Mouse (Mus musculus): ENCODE data around the gene Slc8a2. TPM values are rescaled to one million over a fixed set of nuclear protein-coding genes. Genes with fewer than 3 reads are reported as not detected.
A peak's percentile ranks its signal among the peaks of the same experiment; 100 is the strongest.

Slc8a2 gene
- polyA plus RNA-seq, 1 experiment from 2014 or later: 0.49 TPM

DNA sequence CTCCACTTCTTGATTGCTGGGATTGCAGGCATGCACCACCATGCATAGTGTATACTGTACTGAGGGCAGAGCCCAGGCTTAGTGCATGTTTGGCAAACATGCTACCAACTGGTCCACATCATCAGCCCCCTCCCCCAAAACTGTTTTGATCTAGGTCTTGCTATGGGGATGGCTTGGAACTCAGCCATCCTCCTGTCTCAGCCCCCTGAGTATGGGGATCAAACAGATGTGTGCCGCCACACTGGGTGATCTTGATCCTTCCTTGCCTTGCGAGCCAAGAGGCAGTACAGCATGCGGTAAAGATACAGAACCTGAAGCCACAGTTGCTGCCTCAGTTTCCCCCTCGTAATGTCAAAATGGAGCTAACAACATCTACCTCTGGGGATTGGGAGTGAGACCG, 727 bp upstream of the Slc8a2 start:
- 63% methylated on average over 5 of the region's 5 CpGs for WGBS
- 0 out of 2 replicates have a peak overlapping the region, but pooled peaks have one; percentile 90 for H3K4me2 ChIP-seq (replicated peaks)
- no peaks in the 10 kb centered on the region for H3K27me3 ChIP-seq
- peaks cover 33% of the 10 kb centered on the region for H3K4me1 ChIP-seq
- ATAC-seq (ENCODE audit: insufficient number of reproducible peaks, insufficient read depth, low FRiP score, low TSS enrichment): no peak
- H3K9ac ChIP-seq: no peak overlapping the region
- no peak overlapping the region for H3K4me3 ChIP-seq
- no peaks in the 10 kb centered on the region for H3K9me3 ChIP-seq
- peak overlapping the region; percentile 86; the same call in 1 of the 2 replicates for H3K27ac ChIP-seq
- peaks cover 29% of the 10 kb centered on the region for H3K36me3 ChIP-seq

DNA sequence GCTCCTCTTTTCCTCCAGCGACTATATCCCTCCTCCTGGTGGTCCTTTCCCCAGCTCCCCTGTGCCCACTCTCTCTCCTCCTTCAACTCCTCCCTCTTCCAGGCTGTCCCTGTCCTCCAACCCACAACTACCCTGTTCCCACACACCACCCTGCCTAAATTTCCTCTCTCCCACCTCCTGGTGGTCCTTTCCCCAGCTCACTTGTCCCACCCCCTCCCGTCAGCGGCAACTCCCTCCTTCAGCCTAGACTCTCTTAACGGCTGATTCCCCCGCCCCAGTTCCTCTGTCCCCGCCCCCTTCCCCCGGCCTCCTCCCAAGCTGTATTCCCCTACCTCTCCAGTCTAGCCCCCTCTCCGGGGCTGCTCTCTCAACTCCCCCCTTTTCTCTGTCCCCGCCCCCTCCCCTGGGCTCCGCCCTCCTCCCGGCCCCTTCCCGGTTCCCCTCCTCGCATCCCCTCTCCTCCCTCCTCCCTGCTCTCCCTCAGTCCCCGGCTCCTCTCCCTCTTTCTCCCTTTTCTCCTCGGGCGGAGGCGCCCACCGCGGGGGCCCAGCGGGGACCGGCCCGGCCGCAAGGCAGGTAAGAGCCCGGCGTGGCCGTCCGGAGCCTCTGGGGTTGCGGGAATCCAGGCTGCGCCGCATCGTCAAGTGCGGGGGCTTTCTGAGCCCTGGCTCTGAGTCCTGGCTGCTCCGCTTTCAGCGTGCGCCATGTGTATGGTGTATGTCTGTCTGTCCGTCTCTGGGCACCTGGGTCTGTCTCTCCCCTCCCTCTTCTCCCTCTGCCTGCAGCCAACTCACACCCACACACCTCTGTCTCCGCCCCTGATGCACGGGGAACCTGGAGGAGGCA, 443 bp downstream of the Slc8a2 start:
- Histone ChIP-seq H3K4me1 (peaks cover 33% of the 10 kb centered on the region), H3K27me3 (no peaks in the 10 kb centered on the region), H3K4me2 (replicated peaks) (peak overlapping the region; percentile 90), H3K9ac (peak overlapping the region; percentile 81), H3K4me3 (peak overlapping the region; percentile 72), H3K27ac (peak overlapping the region; percentile 86), H3K9me3 (no peaks in the 10 kb centered on the region), H3K36me3 (peaks cover 20% of the 10 kb centered on the region)
- WGBS: 2% methylated on average over 37 of the region's 38 CpGs
- peak; percentile 72 for ATAC-seq (ENCODE audit: insufficient number of reproducible peaks, insufficient read depth, low FRiP score, low TSS enrichment)

DNA sequence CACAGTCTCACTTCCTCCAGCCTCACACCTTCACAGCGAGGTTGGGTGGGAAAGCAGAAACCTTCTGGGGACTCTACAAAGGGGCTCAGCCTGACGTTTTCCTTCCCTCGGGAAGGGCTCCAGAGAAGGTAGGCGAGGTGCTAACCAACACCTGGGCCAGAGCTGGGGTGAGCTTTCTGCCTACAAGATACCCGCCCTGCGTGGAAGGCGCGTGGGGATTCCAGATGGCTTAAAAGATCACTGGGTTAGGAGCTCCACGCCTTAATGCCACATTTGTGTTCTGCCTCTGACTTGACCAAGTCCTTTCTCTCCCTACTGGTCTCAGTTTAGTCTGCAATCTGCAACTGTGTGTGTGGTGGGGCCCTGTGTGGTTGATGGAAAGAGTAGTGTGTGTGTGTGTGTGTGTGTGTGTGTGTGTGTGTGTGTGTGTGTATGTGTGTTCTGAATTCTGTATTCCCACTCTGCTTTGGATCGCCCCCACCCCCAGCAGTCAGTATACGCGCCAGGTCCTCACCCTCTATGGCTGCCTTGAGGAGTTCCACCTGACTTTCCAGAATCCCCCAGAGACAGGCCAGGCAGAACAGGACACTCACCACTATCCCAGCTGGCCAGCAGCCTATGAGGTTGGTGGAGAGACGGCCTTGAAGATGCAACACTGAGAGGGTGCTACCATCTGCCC, 1.5 kb downstream of the Slc8a2 start:
- H3K4me2 ChIP-seq (replicated peaks): peak overlapping the region; percentile 90
- peaks cover 10% of the 10 kb centered on the region; the same call in 1 of the 2 replicates for H3K36me3 ChIP-seq
- ATAC-seq (ENCODE audit: insufficient number of reproducible peaks, insufficient read depth, low FRiP score, low TSS enrichment): no peak
- peak overlapping the region; percentile 81 for H3K9ac ChIP-seq
- WGBS: 35% methylated on average over 13 of the region's 13 CpGs
- H3K27me3 ChIP-seq: no peaks in the 10 kb centered on the region
- H3K27ac ChIP-seq: no peak overlapping the region
- H3K9me3 ChIP-seq: no peaks in the 10 kb centered on the region
- peaks cover 33% of the 10 kb centered on the region for H3K4me1 ChIP-seq
- H3K4me3 ChIP-seq: peak overlapping the region; percentile 72

DNA sequence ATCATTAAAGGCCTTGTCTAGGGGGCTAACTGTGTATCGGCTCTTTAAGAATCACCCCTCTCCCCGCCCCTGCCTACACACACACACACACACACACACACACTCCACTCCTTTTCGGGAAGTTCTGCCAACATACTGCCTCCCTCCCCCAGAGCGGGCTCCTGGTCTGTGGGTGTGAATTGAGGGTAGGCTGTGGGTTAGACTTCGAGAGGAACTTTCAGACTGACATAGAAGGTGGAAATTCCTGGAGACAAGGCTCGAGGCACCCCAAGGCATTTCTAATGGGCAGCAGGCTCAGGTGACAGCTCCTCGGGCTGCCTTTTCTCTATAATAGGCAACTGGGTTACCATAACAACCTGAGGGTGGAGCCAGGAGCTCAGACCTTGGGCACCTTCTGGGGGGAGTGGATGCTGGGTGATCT, 2.5 kb downstream of the Slc8a2 start:
- Histone ChIP-seq H3K9ac (no peak overlapping the region), H3K4me3 (no peak overlapping the region), H3K36me3 (peaks cover 6% of the 10 kb centered on the region; the same call in 1 of the 2 replicates), H3K4me2 (replicated peaks) (no peak overlapping the region; the same call in 1 of the 2 replicates), H3K27ac (no peak overlapping the region), H3K27me3 (no peaks in the 10 kb centered on the region), H3K4me1 (peaks cover 33% of the 10 kb centered on the region), H3K9me3 (no peaks in the 10 kb centered on the region)
- ATAC-seq (ENCODE audit: insufficient number of reproducible peaks, insufficient read depth, low FRiP score, low TSS enrichment): no peak
- 6% methylated on average over 7 of the region's 7 CpGs for WGBS

DNA sequence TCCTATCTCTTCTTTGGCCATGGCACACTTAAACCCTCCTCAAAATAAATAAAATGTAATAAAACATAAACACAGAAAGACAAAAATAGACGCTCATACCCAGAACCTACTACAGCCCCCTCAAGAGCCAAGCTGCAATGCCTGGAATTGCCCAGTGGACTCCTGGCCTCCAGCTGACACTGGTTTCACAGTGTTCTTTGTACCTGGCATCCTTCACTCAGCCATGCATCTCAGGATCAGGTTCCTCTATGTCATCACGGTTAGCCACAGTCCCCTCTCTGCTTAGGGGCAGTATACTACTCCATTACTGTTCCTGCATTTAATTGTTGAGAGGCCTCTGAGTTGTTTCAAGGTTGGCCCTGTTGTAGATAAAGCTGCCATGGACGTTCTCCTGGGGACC, 3.3 kb downstream of the Slc8a2 start:
- peaks cover 33% of the 10 kb centered on the region for H3K4me1 ChIP-seq
- H3K9me3 ChIP-seq: no peaks in the 10 kb centered on the region
- WGBS: 72% methylated on average over 3 of the region's 3 CpGs
- no peak overlapping the region for H3K4me2 ChIP-seq (replicated peaks)
- no peak overlapping the region for H3K9ac ChIP-seq
- H3K27me3 ChIP-seq: no peaks in the 10 kb centered on the region
- H3K36me3 ChIP-seq: no peaks in the 10 kb centered on the region
- no peak for ATAC-seq (ENCODE audit: insufficient number of reproducible peaks, insufficient read depth, low FRiP score, low TSS enrichment)
- H3K27ac ChIP-seq: no peak overlapping the region
- H3K4me3 ChIP-seq: no peak overlapping the region

DNA sequence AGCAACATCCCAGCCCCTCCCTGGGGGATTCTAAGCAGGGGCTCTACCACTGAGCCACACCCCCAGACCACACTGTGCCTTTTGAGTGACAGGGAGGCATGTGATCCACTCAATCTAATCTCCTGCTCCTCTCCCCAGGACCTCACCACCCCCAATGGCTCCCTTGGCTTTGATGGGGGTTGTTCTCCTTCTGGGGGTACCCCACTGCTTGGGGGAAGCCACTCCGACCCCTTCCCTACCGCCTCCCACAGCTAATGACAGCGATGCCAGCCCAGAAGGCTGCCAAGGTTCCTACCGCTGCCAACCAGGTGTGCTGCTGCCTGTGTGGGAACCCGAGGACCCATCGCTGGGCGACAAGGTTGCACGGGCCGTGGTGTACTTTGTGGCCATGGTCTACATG, 4.1 kb downstream of the Slc8a2 start:
- peaks cover 33% of the 10 kb centered on the region for H3K4me1 ChIP-seq
- no peaks in the 10 kb centered on the region for H3K9me3 ChIP-seq
- H3K36me3 ChIP-seq: no peaks in the 10 kb centered on the region
- H3K9ac ChIP-seq: no peak overlapping the region
- H3K4me2 ChIP-seq (replicated peaks): no peak overlapping the region
- 92% methylated on average over 9 of the region's 9 CpGs for WGBS
- no peak for ATAC-seq (ENCODE audit: insufficient number of reproducible peaks, insufficient read depth, low FRiP score, low TSS enrichment)
- no peak overlapping the region for H3K27ac ChIP-seq
- no peak overlapping the region for H3K4me3 ChIP-seq
- no peaks in the 10 kb centered on the region for H3K27me3 ChIP-seq

DNA sequence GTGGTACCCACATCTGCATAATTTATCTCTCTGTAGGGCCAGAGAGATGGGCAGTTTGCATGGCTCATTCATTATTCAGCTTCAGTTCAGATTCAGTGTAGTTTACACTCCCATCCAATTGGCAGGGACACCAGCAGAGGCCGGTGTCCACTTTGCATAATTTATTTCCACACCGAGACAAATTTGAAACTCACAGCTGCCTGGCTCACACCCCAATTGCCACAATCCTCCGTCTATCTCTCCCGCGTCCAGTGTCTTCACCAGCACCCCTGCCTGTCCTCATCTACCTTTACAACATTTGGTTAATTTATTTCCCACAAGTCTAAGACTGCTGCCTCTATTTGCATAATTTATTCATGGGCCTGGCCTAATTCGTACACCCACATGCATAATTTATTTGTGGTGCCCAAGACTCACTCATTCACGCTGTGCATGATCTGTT, 5.3 kb downstream of the Slc8a2 start:
- no peaks in the 10 kb centered on the region for H3K36me3 ChIP-seq
- ATAC-seq (ENCODE audit: insufficient number of reproducible peaks, insufficient read depth, low FRiP score, low TSS enrichment): no peak
- H3K27me3 ChIP-seq: no peaks in the 10 kb centered on the region
- H3K27ac ChIP-seq: no peak overlapping the region
- no peak overlapping the region for H3K4me2 ChIP-seq (replicated peaks)
- peaks cover 25% of the 10 kb centered on the region for H3K4me1 ChIP-seq
- H3K9me3 ChIP-seq: no peaks in the 10 kb centered on the region
- no peak overlapping the region for H3K9ac ChIP-seq
- no peak overlapping the region for H3K4me3 ChIP-seq
- WGBS: 73% methylated on average over 7 of the region's 7 CpGs

DNA sequence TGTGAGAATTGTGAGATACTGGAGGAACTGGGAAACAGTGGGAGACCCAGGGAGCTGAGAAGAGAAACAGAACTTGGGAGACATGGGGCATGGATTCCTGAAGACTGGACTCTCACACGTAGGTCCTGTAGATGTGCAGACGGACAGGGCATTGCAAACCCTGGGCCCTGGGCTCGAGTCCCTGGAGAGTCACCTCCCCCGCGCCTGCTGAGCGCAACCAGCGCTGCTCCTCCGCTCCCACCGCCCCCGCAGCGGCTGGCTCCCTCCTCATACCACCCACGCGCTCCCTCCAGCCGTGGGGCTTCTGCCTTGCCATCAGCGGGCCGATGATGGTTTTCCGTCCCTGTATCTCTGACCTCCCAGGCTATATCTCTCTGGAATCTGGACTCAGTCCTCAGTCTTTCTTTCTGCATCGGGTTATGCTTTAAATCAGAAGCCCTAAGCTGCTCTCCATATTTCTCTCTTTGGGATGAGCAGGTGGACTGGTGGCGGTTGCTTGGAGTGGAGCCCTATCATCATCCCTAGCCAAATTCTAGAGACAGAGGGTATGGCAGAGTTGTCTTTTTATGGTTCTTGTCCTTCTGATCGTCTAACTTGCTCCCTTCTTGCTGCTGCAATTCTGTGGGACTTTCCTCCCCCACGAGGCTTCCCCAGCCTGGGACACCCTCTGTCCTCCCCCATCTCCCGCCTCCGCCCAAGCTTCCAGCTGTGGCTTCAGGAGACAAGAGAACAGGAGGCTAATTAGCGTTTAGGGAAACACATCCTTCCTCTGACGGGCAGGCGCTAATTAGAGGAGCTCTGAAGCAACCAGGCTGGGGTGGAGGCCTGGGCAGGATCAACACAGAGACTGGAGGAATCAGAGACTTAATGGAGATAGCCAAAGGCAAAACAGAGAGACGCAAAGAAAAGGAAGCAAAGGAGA, 17.1 kb downstream of the Slc8a2 start:
- no peaks in the 10 kb centered on the region for H3K9me3 ChIP-seq
- 29% methylated on average over 27 of the region's 27 CpGs for WGBS
- ATAC-seq (ENCODE audit: insufficient number of reproducible peaks, insufficient read depth, low FRiP score, low TSS enrichment): no peak

DNA sequence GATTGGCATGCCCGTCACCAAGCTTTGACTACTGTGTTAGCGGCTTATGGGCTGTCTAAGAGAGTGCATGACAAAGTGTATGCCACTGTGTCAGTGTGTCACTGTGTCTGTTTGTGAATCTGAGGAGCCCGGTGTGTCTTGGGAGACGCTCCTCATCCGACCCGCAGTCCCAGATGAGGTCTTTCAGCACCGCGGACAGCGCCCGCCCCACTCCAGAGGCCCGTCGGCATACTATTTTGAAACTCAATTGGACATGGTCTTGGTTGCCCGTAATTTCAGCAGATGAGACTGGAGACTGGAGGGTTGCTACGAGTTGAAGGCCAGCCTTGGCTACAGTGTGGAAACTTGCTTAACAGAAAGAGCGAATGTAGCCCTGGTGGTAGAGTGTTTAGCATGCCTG, 18.0 kb downstream of the Slc8a2 start:
- H3K36me3 ChIP-seq: peaks cover 7% of the 10 kb centered on the region
- 12% methylated on average over 15 of the region's 15 CpGs for WGBS
- no peak overlapping the region for H3K4me2 ChIP-seq (replicated peaks)
- no peak overlapping the region for H3K9ac ChIP-seq
- no peak overlapping the region for H3K27ac ChIP-seq
- no peak for ATAC-seq (ENCODE audit: insufficient number of reproducible peaks, insufficient read depth, low FRiP score, low TSS enrichment)
- H3K4me3 ChIP-seq: no peak overlapping the region
- no peaks in the 10 kb centered on the region for H3K9me3 ChIP-seq
- H3K27me3 ChIP-seq: peaks cover 8% of the 10 kb centered on the region
- H3K4me1 ChIP-seq: no peaks in the 10 kb centered on the region

More for the DNA sequence above, 17.1 kb downstream of the Slc8a2 start:
- no peak overlapping the region for H3K4me2 ChIP-seq (replicated peaks)
- no peak overlapping the region for H3K9ac ChIP-seq
- peaks cover 8% of the 10 kb centered on the region for H3K27me3 ChIP-seq
- peaks cover 7% of the 10 kb centered on the region for H3K36me3 ChIP-seq
- H3K4me3 ChIP-seq: no peak overlapping the region
- no peaks in the 10 kb centered on the region for H3K4me1 ChIP-seq
- H3K27ac ChIP-seq: no peak overlapping the region

DNA sequence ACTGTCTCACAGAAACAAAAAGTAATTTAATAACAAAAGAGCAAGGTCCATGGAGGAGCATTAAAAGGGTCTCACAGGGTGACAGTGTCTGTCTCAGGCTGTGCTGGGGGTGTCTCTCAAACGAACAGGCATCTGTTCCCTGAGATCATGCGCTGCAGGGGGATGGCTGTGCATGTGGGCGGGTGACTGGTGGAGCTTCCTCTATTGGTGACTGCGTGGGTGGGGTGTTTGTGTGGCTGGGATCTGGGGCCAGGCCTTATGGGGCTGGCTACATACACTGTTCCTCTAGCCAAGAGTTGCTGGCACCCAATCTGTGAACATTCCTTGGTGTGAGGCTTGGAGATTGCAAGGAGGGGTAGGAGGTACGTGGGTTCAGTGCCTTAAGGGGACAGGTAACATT, 19.6 kb downstream of the Slc8a2 start:
- no peak overlapping the region for H3K27ac ChIP-seq
- no peak for ATAC-seq (ENCODE audit: insufficient number of reproducible peaks, insufficient read depth, low FRiP score, low TSS enrichment)
- no peak overlapping the region for H3K9ac ChIP-seq
- H3K27me3 ChIP-seq: peaks cover 8% of the 10 kb centered on the region
- H3K36me3 ChIP-seq: peaks cover 7% of the 10 kb centered on the region
- 61% methylated on average over 5 of the region's 5 CpGs for WGBS
- no peak overlapping the region for H3K4me3 ChIP-seq
- no peaks in the 10 kb centered on the region for H3K4me1 ChIP-seq
- H3K4me2 ChIP-seq (replicated peaks): no peak overlapping the region
- no peaks in the 10 kb centered on the region for H3K9me3 ChIP-seq

Data from embryonic facial prominence, embryonic 12.5 days (tissue).